Mouse (Mus musculus) T-helper 2 cell (primary cell): ENCODE results near the gene Myo10.

ENCODE experiments used
- in situ Hi-C: fragments of 300-600 bp; cut with MboI, MseI; formaldehyde crosslinking; loops from one replicate; pipeline ENCODE4 v1.15.1; 2025; ENCODE audit warnings: high pct_unique_total_duplicates

Myo10 gene

DNA sequence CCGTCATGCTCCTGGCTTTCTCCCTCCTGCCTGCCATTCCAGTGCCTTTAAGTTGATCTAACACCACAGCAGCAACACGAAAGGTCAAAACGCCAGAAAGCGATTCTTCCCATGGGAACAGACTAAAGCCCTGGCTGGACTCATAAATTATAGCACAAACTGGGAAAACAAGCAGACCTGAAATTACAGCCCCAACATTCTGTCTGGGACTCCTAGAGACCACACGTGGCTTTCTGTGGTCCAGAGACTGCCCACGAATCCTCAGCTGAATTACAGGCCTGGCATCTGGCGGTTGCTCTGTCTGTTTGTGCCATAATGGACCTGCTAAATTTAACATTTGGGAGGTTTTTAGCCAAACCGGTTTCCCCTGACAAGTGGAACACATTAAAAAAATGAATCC is 171.8 kb downstream of the Myo10 start:
- in situ Hi-C loops: loop anchor here (5.0 kb wide), 1 partner anchor 168 kb away; no protein-coding TSS in a partner anchor

DNA sequence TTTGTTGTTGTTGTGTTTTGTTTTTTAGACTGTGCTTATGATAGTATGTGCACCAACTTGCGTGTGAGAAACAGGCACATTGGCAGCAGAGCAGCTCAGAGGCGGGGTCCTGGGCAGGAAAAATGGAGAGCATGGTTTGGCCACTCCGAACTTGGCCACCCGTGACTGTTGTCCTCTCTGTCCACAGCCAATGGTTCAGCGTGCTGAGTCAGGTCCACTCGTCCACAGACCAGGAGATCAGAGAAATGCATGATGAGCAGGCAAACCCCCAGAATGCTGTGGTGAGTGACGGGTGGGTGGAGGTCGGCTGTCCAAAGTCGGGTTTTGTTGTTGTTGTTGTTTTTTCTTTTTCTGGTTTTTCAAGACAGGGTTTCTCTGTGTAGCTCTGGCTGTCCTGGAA is 173.2 kb downstream of the Myo10 start:
- in situ Hi-C loops: no loop called here

DNA sequence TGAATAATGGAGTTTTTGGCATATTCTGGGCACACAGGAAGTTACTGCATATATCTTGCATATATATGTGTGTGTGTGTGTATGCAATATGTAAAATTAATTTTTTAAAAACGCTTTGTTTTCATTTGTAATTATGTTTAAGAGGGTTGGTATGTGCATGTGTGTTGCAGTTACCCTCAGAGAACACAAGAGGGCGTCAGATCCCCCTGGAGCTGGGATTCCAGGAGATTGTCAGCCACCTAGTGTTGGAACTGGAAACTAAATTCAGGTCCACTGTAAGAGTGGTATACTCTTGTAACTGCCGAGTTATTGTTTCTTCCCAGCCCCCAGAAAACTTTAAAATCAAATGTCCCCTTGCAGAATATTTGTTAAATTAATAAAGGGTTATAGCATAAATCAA is 174.0 kb downstream of the Myo10 start:
- in situ Hi-C loops: no loop called here

DNA sequence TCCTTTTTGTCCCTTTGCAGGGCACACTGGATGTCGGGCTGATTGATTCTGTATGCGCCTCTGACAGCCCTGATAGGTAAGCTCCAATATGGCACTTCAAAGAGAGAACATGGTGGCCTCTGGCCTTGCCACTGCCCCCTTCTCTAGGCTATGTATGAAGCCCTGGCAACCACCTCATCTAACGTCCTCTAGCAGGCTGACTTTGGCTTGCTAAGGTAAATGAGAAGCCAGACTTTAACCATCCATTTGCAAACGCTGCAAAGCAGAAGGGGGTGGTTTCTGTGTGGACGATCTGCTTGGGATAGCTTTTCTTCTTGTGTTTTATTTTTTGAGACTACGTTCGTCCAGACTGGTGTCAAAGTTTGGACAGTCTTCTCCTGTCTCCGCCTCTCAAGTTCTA is 174.9 kb downstream of the Myo10 start:
- in situ Hi-C loops: no loop called here

DNA sequence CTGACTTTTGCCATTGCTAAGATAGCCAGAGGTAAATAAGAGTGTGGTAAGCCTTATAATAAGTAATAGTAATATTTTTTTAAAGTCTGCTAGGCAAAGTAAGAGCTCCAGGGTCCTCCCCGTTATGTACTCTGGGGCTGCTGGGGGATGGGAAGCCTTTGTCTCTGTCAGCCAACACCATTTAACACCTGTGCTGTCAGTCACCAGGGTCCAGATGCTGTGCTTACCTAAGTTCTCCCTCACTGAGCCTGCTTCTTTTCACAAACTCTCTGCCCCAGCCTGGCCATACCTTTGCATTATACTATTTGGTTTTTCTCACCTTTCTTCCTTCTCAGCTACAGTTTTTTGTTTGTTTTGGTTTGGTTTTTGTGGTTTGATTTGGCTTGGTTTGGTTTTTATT is 175.6 kb downstream of the Myo10 start:
- in situ Hi-C loops: no loop called here

DNA sequence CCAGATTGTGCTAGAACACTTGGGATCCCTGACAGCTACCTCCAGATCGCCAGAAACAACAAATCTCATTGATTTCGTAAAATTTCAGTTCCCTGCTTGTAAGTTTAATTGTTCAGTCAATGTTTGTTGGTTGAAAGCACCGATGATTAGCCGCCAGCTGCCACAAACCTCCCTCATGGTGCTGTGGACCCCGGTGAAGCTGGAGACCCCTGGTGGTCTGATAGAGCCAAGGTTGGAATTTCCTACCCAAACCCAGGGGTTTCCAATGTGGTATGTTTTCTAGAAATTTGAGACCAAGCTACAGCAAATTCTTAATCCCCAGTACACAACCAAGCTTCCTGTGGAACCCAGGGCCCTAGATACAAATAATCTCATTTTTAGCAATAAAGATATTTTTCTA is 179.4 kb downstream of the Myo10 start:
- in situ Hi-C loops: loop anchor here (10.0 to 25.0 kb wide), 2 partner anchors 183 to 536 kb away; partner anchors contain the start of gene Zfp622

DNA sequence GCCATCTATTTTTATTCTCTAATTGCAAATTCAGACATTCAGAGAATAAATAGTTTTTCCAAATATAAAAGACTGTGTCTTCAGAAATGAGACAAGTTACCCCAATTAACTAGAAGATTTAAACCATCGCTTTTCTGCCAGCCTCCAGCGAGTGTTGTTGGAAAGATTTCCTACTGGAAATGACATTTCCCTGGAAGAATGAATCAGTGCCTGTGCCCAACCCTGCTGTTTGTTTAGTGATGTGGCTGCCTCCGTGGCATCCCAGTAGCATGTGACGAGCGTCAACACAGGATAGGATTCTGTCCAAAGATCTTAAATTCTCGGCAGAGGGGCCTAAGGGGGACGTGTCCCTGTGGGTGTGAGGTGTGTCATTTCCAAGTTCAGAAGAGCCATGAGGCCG is 179.9 kb downstream of the Myo10 start:
- in situ Hi-C loops: loop anchor here (10.0 to 25.0 kb wide), 2 partner anchors 183 to 535 kb away; partner anchors contain the start of gene Zfp622

DNA sequence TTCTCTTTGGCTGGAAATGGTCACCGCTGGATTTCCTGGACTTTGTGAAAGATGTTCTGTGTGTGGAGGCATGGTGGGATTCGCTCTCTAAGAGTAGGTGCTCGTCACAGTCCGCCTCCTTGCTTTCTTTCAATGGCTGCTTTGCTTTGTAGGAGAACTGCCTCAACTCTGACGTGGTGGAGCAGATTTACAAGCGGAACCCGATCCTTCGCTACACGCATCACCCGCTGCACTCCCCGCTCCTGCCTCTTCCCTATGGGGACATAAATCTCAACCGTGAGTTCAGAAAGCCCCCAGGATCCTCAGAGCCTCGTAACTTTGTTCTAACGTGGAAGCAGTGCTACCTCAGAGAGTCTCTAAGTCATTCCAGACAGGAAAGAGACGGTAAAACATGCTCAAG is 180.8 kb downstream of the Myo10 start:
- in situ Hi-C loops: loop anchor here (10.0 to 25.0 kb wide), 2 partner anchors 182 to 534 kb away; partner anchors contain the start of gene Zfp622

DNA sequence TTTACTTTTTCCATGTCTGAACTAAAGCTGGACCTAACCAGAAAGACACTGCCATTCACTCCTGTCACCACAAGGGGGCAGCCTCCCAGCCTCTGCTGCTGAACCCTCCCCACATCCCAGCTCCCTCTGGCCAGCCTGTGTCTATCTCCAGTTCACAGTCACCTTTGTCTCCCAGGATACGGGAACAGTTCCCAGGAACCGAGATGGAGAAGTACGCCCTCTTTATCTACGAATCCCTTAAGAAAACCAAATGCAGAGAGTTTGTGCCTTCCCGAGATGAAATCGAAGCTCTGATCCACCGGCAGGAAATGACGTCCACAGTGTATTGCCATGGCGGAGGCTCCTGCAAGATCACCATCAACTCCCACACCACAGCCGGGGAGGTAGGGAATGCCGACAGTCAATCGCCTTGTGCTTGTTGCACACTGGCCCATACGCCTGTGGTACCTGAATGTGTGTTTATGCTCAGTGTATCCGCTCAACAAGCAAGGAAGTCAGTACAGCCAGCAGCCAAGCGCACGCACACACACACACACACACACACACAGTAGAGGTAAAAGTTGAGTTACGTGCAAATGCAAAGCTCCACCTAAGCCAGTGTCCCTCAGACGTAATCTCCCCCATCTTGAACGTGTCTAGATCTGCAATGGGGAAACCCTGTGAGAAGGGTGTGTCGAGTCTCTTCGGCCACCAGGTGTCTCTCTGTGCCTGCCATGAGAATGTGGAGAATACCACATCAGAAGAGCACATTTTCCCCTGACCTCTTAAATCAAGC is 183.2 kb downstream of the Myo10 start:
- in situ Hi-C loops: loop anchor here (10.0 to 25.0 kb wide), 2 partner anchors 179 to 532 kb away; partner anchors contain the start of gene Zfp622

DNA sequence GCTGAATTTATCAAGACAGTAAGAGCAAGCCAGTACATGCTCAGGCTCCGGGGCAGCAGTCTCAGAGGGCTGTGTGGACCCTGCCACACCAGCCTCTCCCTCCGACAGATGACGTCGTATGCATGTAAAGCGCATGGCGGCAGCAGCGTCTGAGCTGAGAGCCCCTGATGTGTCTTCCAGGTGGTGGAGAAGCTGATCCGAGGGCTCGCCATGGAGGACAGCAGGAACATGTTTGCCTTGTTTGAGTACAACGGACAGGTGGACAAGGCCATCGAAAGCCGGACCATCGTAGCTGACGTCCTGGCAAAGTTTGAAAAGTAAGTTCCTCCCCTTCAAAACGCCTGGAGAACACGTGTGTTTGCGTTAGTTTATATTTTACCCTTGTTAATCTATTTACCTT is 184.0 kb downstream of the Myo10 start:
- in situ Hi-C loops: loop anchor here (10.0 to 25.0 kb wide), 2 partner anchors 178 to 531 kb away; partner anchors contain the start of gene Zfp622

DNA sequence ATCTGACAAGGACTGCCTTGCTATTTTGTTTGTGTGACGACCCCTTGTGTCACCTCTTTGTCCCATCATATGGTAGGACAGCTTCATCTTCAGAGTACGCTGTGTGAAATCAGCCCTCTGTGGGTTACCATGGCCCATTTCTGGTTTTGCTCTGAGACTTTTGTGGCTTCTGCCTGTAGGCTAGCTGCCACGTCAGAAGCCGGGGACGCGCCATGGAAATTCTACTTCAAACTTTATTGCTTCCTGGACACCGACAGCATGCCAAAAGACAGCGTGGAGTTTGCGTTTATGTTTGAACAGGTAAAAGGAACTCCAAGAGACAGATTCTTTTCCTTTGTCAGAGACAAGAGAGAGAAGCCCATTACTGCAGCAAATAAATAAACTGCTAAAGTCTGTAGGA is 184.6 kb downstream of the Myo10 start:
- in situ Hi-C loops: loop anchor here (10.0 to 25.0 kb wide), 2 partner anchors 178 to 530 kb away; partner anchors contain the start of gene Zfp622

DNA sequence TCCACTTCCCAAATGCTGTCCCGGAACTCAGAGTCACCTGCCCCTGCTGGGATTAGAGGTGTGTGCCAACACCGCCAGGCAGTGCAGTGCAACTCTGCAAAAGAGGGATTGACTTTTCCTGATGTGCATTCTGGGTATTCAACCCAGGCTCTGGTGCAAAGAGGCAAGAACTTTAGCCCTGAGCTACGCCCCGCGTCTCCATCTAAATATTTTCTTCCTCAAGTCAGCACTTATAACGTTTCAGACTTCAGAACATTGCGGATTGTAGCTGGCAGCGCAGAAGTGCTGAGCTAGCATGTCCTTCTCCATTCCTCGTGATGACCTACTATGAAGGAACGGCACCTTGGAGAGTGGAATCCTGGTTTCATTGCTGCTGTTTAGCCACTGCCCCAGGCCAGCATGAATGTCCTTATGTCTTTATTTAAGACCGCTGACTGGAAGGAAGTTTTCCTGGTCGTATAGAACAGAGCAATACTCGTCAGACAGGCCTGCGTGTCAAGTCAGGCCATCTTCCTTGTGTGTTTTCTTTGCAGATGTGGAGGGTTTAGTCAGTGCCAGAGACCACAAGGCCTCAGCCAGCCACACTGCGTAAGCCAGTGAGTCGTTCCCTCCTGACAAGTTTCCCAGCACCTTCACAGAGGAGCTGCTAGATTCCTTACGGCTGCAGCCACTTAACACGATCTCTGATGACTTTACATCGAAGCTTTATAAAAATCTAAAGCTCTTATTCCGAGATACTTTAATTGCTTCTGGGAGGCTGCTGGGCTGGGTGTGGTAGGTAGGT is 186.5 kb downstream of the Myo10 start:
- in situ Hi-C loops: loop anchor here (10.0 to 25.0 kb wide), 2 partner anchors 176 to 528 kb away; partner anchors contain the start of gene Zfp622

DNA sequence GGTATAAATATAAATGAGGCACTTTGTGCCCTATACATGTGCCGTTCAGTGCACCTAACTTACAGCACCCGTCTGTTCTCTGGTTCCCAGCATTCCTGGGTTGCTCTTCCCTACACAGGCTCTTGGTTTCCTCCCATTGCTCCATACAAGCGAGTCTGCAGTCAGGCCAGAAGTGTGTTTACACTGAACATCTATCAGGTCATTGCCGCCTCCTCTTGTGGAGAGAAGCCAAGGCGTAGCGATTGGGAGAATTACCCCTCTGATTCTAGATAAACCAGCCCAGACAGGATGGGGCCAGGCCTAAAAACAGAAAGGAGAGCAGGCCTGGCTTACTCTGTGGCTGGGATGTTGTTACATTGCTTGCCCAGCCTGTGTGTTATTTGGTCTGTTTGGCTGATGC is 187.3 kb downstream of the Myo10 start:
- in situ Hi-C loops: loop anchor here (5.0 to 25.0 kb wide), 3 partner anchors 98 to 528 kb away; partner anchors contain the start of gene Zfp622

DNA sequence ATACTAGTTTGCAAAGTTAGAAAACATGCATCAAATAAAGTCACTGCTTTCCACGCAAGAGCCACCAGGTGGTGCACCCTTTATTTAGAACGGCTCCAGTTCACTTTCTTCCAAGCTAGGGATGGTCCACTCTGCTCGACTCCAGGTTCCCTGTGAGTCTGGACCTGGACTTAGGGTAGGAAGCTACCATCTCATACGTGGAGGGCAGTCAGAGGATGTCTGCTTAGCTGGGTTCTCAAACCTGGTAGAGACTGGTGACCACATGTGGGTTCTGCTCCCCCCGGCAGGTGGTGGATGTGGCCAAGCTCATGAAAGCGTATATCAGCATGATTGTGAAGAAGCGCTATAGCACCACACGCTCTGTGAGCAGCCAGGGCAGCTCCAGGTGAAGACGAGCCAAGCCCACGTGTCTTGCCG is 189.5 kb downstream of the Myo10 start:
- in situ Hi-C loops: loop anchor here (5.0 to 25.0 kb wide), 2 partner anchors 95 to 525 kb away; no protein-coding TSS in a partner anchor

DNA sequence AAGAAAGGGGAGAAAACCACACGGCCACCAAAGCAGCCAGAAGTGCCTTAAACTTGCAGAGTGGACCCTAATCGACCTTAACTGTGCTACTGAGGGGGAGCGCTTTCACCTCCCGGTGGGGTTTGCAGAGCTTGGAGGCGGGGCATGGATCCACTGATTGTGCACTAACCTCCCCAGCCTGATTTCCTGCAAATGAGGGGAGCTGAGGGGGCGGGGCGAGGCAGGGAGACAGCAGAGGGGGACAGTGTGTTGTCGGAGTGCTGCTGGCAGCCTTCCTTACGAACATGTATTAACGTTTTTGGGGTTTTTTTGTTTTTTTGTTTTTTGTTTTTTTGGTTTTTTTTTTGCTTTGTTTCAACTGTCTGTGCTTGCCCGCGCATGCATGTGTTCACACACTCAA is 190.2 kb downstream of the Myo10 start:
- in situ Hi-C loops: loop anchor here (5.0 to 25.0 kb wide), 2 partner anchors 95 to 525 kb away; no protein-coding TSS in a partner anchor

DNA sequence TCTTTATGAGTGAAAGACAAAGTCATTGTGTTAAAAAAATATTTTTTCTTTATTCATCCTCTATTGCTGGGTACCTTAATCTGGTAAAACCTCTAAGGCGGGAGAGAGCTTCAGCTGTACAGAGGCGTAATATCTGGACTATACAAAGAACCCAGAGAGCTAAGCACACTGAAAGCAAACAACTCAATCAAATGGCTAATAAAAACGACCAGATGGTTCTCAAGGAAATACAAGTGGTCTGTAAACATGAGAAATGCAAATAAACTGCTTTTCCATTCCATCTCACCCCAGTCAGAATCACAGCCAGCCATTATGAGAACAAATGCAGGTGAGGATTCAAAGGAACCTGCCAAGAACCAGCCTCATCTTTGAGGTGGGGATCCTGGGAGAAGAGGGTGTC is 192.2 kb downstream of the Myo10 start:
- in situ Hi-C loops: loop anchor here (5.0 to 25.0 kb wide), 2 partner anchors 93 to 523 kb away; no protein-coding TSS in a partner anchor

DNA sequence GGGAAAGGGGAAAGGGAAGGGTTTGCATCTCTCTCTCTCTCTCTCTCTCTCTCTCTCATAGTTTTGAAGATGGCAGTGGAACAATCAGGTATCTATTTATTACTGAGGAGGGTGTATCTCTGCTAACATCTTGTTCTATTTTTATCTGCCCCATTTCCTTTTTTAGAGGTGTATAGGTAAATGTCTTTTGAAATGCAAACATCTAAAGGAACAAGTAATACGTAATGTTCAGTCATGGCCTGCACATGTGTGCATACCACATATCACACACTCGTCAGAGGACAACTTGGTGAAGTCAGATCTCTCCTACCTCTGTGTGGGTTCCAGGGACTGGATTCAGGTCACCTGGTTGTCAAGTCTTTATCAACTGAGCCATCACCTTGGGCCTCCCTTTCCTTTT is 194.9 kb downstream of the Myo10 start:
- in situ Hi-C loops: loop anchor here (25.0 kb wide), 1 partner anchor 520 kb away; no protein-coding TSS in a partner anchor

DNA sequence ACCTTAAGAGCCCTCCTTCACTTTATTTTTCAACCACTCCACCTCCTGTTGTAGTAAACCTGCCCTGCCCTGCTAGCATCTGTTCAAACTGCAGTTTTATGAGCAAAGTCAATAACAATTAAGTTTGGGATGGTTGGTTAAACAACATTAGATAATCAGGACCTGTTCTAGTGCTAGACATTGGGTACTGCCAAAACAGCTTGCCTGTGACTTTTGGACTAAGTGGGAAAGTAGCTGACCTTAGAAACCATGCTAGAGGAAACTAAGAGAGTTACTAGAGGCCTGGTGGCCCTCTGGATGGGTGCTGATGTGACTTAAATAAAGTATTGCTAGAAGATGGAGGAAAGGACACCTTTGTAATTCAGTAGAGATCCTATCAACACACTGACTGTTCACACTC is 199.7 kb downstream of the Myo10 start:
- in situ Hi-C loops: loop anchor here (25.0 kb wide), 1 partner anchor 515 kb away; no protein-coding TSS in a partner anchor

DNA sequence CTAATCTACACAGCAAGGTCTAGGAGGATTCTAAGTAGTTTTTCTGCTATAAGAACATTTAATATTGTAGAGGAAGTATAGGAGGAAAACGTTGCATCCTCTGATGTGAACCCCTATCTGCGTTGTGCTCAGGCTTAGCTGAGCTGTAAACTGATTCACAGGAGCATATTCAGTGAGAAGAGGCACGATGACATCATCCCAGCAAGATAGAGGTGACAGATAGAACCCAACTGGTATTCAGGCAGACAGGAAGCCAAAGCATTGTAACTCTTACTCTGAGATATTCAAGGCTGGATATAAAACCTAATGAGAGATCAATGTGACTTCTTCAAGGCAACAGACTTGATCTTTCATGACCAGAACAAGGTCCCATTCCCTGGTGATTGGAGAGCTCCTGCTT is 200.3 kb downstream of the Myo10 start:
- in situ Hi-C loops: loop anchor here (25.0 kb wide), 1 partner anchor 515 kb away; no protein-coding TSS in a partner anchor

DNA sequence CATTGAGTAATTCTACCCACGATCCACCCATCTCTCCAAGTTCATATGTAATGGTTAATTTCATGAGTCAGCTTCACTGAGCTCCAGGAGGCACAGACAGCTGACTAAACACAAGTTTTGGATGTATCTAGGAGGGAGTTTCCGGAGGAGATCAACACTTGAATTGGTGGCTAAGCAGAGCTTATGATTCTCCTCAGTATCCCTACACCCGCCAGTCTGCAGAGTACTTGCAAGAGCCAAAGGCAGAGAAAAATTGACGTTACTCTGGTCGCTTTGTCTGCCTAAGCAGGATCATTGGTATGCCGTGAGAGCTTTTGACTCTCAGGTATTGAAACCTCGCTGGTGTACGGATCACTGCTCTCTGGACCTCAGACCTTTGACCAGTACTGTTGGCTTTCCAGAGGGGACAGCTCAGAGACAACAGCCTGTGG is 204.2 kb downstream of the Myo10 start:
- in situ Hi-C loops: no loop called here

DNA sequence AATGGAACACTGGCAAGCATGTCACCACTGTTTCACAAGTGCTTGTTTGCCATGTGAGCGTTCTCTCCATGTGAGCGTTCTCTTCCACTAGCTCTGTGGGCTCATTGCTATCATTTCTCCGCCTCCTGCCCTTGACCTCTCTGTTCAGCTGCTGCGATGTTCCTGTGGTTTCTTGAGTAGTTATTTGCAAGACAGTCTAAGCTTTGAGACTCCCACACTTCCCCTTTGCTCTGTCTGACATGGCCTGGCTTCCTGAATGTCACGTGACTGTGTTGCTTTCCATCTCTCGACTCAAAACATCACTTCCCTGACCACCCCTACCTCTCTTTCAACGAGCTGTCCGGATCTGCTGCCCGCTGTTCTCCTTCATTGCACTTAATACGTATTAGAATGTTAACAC is 206.1 kb downstream of the Myo10 start:
- in situ Hi-C loops: no loop called here

DNA sequence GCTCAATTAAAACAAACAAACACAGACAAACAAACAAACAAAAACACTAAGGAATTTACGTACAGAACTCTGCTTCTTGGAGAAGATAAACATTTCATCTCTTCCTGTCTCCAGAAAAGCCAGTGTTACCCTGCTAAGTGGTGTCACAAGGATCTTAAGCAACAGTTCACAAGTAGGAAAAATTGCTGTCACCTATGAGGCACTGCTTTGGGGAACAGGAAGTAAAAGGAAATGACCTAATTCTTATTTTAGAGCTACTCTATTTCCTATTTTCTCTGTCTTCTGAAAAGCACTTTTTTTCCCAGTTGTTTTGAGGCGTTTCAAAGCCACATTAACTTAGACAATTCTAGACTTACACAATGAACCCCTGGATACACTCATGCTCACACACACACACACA is 208.1 kb downstream of the Myo10 start:
- in situ Hi-C loops: no loop called here
